Mouse (Mus musculus) layer of hippocampus, adult 18-20 months (tissue): ENCODE data around the gene Zmynd10. TPM values are rescaled to one million over a fixed set of nuclear protein-coding genes. Genes with fewer than 3 reads are reported as not detected.

ENCODE experiments used
- DNase-seq, 2 experiments: peaks; one replicate each; pipeline ENCODE4 v3.0.0; 2022; ENCODE audit warnings: low spot score in 2 of 2
- total RNA-seq, 2 experiments: library from RNA; stranded (reverse); gene quantifications; 2 replicates each; pipeline ENCODE4 v1.2.3; 2021

Gene Zmynd10
- total RNA-seq, 2 experiments from 2014 or later: 5.7 to 6.2 TPM

DNA sequence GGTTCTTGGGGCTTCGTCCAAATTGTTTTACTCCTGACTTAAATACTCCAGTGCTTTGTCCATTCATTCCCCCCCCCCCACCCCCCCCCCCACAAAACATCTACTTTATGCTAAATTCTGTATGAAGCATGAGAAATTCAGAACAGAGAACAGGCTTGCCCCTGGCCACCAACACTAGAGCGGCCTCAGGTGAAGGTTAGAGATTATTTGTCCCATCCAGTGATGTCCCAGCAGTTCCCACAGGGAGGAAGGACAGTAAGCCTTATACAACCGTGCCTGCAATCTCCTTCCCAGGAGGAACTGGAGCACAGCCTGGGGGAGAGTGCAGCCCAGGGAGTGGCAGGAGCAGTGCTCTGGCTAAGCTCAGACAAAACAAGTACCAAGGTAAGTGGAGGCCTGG lies 31.5 kb downstream of the Zmynd10 start, which contains the start of gene Naa80:
TSS of gene Naa80 (plus strand) at position 301 of the 400 bp plus-strand sequence.
- DNase-seq: no peak

DNA sequence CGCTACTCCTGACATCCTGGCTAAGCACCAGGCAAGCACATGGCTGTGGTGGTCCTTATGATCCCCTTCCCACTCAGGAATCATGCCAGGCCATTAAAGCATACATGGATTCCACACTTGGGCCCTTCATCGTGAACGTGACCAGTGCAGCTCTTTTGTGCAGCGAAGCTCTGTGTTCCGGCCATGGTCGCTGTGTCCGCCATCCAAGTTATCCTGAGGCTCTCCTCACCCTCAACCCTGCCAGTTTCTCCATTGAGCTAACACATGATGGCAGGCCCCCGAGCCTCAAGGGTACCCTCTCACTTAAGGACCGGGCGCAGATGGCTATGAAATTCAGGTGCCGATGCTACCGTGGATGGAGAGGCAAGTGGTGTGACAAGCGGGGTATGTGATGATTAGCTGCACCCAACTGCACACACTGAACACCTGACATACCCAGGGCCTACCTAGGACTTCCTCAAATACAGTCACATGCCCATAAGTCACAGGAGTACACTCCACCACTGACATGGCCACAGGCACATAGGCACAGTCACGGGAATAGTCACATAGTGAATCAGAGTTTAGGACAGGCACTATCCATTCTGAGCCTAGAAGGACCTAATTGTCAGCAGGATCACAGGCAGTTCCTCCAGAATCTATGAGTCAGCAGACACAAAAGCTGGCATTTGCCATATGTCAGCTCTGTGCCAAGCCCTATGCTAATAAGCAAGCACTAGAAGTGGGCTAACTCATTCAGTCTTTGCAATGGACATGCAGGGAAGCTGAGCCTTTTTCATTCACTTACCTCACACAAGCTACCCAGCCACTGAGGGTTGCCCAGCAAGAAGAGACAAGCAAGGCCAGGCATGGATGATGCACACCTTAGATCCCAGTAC lies 32.2 kb downstream of the Zmynd10 start:
- DNase-seq: peak in 1 of 2 experiments; percentile 72

DNA sequence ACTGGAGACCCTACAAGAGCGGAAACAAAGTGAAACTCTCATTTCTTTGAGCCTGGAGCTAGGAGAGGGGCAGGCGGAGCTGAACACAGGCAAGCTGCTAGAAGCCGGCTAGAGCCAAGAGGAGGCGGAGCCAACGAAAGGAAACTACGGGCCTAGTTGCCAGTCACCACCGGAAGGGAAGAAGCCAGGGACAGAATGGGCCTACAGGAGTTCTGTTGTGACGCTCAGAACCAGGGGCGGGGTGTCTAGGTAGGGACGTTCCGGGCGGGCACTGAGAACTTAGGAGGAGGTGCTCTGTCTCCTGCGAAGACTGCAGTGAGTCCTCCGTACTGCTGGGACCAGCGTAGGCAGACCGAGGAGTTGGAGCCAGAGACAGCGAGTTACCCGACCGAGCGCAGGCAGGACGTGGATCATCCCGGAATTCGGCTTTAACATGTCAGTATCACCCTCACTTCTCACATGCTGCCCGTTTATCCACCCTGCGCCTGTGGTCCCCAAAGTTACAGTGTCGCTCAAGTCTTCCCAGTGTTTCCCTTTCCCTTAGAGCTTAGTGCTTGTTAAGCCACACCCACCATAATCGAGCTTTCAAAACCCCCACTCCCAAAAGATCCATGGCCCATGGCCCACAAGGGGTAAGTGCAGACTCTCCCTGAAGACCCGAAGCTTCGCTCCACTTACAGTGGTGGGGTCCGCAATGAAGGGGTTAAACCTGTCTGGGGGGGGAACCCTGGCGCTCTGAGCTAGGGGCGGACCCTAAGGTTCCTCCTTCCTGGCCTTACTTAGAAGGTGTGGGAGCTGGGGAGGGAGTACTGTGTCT lies 33.6 kb downstream of the Zmynd10 start, which contains the start of gene Hyal3:
TSS of gene Hyal3 (plus strand) at position 318 of the 817 bp plus-strand sequence.
- peak; percentile 88 to 93 for DNase-seq

- DNase-seq: no peak
Measured at GRCm38 (mm10) chr9:107581584-107581983, 34.5 kb downstream of the Zmynd10 start.

- no peak for DNase-seq
Measured at GRCm38 (mm10) chr9:107582509-107583062, 35.5 kb downstream of the Zmynd10 start.

DNA sequence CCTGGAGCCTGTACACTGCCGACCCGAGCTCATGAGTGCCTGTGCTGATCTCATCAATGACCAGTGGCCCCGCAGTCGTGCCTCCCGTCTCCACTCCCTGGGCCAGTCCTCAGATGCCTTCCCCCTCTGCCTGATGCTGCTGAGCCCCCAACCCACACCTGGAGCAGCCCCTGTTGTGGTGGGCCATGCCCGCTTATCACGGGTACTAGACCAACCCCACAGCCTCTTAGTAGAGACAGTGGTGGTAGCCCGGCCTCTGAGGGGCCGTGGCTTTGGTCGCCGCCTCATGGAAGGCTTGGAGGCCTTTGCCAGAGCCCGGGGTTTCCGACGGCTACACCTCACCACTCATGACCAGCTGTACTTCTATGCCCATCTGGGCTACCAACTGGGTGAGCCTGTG lies 36.1 kb downstream of the Zmynd10 start:
- DNase-seq: no peak

- no peak for DNase-seq
Measured at GRCm38 (mm10) chr9:107586504-107586903, 39.4 kb downstream of the Zmynd10 start.

- peak; percentile 97 to 99 for DNase-seq
Measured at GRCm38 (mm10) chr9:107586974-107587832, 40.1 kb downstream of the Zmynd10 start, which contains the start of gene Ifrd2. Ifrd2 (plus strand) TSS chr9:107587642.

- no peak for DNase-seq
Measured at GRCm38 (mm10) chr9:107587833-107588639, 40.9 kb downstream of the Zmynd10 start.

DNA sequence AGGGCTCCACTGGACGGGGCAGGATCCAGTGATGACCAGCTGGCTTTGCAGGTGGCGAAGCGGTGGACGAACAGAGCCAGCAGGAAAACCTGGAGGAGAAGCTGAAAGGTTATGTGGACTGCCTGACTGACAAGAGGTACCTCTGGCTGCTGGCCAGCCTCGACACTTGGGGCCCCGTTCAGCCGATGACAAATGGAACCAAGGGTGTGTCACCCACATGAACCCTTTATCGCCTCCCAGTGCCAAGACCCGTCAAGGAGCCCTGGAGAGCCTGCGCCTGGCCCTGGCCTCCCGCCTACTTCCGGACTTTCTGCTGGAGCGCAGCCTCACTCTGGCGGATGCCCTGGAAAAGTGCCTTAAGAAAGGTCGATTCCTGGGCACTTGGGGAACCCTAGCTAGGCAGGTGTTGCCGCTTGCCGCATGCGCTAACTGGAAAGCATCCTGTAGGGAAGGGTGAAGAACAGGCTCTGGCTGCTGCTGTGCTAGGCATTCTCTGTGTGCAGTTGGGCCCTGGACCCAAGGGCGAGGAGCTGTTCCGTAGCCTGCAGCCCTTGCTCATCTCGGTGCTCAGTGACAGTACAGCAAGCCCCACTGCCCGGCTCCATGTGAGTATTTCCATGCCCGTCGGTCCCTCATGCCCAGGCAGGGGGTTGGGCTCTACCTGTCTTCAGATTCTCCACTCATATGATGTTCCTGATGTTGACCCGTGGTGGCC lies 43.1 kb downstream of the Zmynd10 start:
- no peak for DNase-seq

DNA sequence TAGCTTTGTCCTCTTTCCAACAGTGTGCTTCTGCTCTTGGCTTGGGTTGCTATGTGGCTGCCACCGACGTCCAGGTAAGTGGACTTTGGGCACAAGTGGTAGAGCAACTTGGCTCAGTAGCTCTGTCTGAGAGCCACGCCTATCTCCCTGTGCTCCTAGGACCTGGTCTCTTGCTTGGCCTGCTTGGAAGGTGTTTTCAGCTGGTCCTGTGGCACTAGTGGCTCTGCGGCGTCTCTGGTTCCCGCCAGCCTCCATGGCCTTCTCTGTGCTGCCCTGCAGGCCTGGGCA lies 43.6 kb downstream of the Zmynd10 start:
- no peak for DNase-seq

DNA sequence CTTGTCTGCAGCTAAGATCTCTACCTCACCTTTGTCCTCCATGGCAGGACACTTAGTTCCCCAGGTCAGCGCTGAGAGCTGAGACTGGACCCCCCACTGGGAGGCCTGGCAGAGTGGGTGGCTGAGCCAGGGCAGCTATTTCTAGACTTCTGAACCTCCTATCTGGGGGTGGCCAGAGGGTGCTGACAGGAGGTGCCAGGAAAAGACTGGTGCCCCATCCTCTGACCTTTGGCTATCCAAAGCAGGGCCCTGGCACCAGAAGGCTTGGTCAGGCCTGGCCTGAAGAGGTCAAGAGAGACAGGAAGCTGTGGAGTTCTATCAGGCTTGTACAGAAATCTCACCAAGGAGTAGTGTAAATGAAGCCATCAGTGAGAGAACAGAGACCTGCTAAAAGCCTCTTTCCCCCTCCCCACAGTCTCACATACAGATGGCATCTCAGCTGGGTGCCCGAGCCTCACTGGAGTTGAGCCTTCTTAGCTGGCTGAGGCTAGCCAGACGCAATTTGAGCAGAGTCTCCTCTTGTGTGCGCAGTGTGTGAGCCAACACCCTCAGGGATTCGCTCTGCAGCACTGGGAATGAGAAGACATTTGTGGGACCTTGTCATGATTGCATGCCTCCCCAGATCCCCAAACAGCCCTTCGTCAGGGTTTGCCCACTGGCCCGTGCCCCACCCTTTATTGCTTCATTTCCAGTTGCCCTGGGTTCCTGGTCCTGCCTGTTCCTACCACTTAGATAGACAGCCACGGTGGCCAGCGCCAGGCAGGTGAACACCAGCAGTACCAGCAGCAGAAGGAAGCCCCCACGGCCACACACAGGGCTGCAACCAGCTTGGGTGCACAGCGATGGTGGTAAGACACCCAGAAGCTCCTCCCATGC lies 46.2 kb downstream of the Zmynd10 start:
- no peak for DNase-seq

DNA sequence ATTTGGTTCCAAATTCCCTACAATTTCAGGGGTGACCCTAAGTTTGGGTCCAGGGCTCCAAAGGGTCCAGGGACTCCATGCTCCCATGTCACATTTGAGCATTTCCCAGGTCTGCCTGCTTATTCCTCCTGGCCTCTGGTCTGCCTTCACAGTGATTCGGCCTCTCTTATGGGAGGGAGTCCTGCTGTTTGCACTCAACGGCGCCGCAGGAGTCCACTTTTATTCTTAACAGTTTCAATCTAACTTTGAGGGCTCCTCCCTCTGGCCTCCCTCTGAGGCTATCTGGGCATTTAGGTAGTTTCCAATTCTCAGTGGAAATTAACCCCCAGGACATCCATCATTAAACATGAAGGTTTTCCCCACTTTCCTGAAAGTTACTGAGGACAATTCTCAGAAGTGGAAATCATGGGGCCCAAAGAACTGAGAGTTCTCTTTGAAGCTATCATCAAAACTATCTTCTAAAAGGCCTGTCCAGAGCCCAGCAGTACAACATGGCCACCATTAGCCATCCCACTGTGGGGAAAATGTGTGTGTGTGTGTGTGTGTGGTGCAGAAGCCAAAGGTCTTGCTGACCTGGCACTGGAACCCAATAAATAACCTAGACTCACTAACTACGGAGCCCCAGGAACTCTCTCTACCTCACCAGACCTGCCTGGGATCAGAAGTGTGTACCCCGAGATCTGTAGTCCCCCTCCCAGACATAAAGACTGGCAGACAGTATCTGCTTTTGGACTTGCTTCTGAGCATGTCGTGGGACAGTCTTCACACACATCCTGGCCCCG lies 47.4 kb downstream of the Zmynd10 start:
- DNase-seq: no peak

- no peak for DNase-seq
Measured at GRCm38 (mm10) chr9:107596619-107597569, 49.8 kb downstream of the Zmynd10 start.

DNA sequence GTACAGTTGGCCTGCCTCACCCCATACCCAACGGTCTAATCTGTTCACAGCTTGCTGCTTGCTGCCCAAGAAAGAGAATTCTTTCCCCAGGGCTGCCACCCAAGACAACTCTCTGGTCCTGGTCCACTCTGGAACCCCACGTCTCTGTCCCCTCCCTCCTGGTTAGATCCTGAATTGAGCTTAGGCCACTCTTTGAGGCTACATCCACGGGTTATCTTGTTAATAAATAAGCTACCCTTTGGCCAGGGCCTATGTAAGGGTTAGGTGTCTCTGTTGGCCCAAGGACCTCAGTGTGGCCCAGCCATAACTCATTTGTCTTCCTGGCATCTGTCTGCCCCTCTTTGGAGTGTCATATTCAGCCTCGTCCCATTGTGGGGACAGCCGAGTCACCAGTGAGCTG lies 51.3 kb downstream of the Zmynd10 start:
- DNase-seq: no peak

DNA sequence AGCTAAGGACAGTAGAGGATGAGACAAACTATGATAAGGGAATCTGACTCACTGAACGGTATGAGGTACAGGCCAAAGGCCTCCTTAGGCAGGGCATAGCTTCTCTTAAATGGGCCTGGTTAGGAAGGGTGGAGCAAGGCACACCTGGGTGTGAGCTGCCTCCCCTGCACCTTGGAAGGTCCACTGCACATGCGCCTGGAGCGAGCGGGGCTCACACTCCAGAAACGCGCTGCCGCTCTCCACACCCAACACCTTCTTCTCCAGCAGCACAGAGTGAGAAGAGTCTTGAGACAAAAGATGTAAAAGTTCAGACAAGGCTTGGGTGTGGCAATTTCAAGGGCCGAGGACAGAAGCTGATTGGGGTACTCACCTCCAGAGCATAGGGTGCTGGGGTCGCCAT lies 52.3 kb downstream of the Zmynd10 start:
- DNase-seq: no peak
